Mouse (Mus musculus): ENCODE data around the gene Ldlrad2. TPM values are rescaled to one million over a fixed set of nuclear protein-coding genes. Genes with fewer than 3 reads are reported as not detected.

Ldlrad2 gene
- polyA plus RNA-seq, 1 experiment from 2014 or later, result not detected

DNA sequence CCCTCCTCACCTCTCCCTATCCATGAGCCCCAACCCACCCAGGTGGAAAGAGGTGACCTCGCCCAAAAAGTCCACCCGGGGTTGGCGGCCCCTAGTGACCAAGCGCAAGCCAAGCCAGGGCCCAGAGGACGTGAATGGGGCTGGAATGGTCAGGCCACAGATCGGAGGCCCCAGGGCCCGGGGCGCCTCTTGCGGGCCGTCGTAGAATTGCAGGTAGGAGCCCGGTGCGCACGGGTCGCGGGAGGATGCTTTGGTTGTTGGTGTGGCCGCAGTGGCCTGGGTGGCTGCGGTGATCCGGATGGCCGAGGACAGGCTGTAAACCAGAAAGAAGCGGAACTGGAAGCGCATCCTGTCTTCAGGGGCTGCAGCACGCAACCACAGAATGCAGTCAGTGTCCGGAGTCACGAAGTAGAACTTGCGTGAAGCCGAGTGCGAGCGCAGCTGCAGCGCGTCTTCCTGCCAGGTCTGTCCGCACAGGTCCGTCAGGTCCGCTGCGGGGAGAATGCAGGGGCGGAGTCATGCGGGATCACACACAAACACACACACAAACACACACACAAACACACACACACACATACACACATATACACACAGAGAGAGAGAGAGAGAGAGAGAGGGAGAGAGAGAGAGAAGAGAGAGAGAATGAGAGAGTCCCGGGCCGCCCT lies 3.9 kb upstream of the Ldlrad2 start:
- Histone ChIP-seq H3K27me3 (ENCODE audit: control insufficient read depth, insufficient read depth, low read length) (0 out of 2 replicates have a peak, but pooled peaks cover 5% of the 10 kb centered on the region), H3K4me3 (ENCODE audit: low read length) (peak overlapping the region; percentile 33)
- 4% methylated on average over 39 of the region's 39 CpGs for WGBS

DNA sequence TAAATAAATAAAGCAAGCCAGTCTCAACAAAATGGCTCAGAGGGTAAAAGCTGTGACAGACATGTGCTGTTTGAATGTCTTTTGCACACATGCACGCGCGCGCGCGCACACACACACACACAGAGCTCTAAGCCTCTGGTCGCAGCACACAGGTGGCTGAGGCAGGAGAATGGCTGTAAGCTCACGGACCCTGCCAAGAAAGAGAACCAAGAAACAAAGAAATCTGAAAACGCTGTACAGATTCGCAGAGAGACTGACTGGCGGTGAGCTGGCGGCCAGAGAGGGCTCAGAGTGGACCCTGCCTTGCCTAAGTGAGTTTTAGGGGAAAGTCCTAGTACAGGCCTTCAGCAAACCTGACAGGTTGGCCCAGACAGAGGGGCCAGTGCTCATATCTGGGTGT lies 3.1 kb upstream of the Ldlrad2 start:
- WGBS, result 95% methylated on average over 12 of the region's 12 CpGs

More for the DNA sequence above, 3.9 kb upstream of the Ldlrad2 start:
- Histone ChIP-seq H3K9me3 (ENCODE audit: control insufficient read depth, low read length) (no peaks in the 10 kb centered on the region), H3K27ac (ENCODE audit: low read depth, low read length) (no peak overlapping the region), H3K4me2 (replicated peaks; ENCODE audit: low read depth, low read length) (peak overlapping the region; percentile 64), H3K36me3 (ENCODE audit: control insufficient read depth, insufficient read depth, low read length) (no peaks in the 10 kb centered on the region), H3K9ac (ENCODE audit: low read depth, low read length) (peak overlapping the region; percentile 34; the same call in 1 of the 2 replicates), H3K4me1 (ENCODE audit: control insufficient read depth, insufficient read depth, low read length) (no peaks in the 10 kb centered on the region; the same call in 1 of the 2 replicates)
- ATAC-seq (ENCODE audit: low FRiP score, low TSS enrichment), result peak; percentile 77

DNA sequence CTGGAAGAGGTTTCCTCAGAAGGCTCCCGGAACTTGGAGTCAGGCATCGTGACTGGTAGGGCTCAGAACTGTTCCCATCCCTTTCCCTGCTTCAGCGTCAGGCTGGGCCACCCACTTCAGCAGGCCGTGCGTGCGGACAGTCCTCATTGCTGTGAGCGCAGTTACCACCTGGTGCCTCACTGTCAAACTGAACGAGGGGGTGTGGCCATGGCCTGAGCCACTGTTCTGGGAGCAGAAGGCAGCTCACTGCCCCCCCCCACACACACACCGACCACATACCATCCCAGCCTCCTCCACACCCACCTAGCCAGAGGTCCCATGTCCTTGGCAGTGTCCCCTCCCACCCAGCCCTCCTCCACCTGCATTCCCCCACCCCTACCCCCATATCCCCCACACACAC lies 4.5 kb downstream of the Ldlrad2 start:
- 52% methylated on average over 9 of the region's 9 CpGs for WGBS
- Histone ChIP-seq H3K4me1 (ENCODE audit: control insufficient read depth, insufficient read depth, low read length) (no peaks in the 10 kb centered on the region), H3K36me3 (ENCODE audit: control insufficient read depth, insufficient read depth, low read length) (peaks cover 49% of the 10 kb centered on the region), H3K4me3 (ENCODE audit: low read length) (no peak overlapping the region), H3K9me3 (ENCODE audit: control insufficient read depth, low read length) (no peaks in the 10 kb centered on the region), H3K9ac (ENCODE audit: low read depth, low read length) (no peak overlapping the region), H3K4me2 (replicated peaks; ENCODE audit: low read depth, low read length) (no peak overlapping the region), H3K27me3 (ENCODE audit: control insufficient read depth, insufficient read depth, low read length) (no peaks in the 10 kb centered on the region), H3K27ac (ENCODE audit: low read depth, low read length) (no peak overlapping the region)
- ATAC-seq (ENCODE audit: low FRiP score, low TSS enrichment), result peak; percentile 36; the same call in 1 of the 2 replicates

More for the DNA sequence above, 3.1 kb upstream of the Ldlrad2 start:
- no peak overlapping the region for H3K9ac ChIP-seq (ENCODE audit: low read depth, low read length)
- H3K4me1 ChIP-seq (ENCODE audit: control insufficient read depth, insufficient read depth, low read length), result no peaks in the 10 kb centered on the region; the same call in 1 of the 2 replicates
- no peaks in the 10 kb centered on the region for H3K9me3 ChIP-seq (ENCODE audit: control insufficient read depth, low read length)
- H3K27ac ChIP-seq (ENCODE audit: low read depth, low read length), result no peak overlapping the region
- ATAC-seq (ENCODE audit: low FRiP score, low TSS enrichment), result no peak
- no peaks in the 10 kb centered on the region for H3K36me3 ChIP-seq (ENCODE audit: control insufficient read depth, insufficient read depth, low read length)
- no peak overlapping the region for H3K4me3 ChIP-seq (ENCODE audit: low read length)
- 0 out of 2 replicates have a peak, but pooled peaks cover 5% of the 10 kb centered on the region for H3K27me3 ChIP-seq (ENCODE audit: control insufficient read depth, insufficient read depth, low read length)
- H3K4me2 ChIP-seq (replicated peaks; ENCODE audit: low read depth, low read length), result no peak overlapping the region

DNA sequence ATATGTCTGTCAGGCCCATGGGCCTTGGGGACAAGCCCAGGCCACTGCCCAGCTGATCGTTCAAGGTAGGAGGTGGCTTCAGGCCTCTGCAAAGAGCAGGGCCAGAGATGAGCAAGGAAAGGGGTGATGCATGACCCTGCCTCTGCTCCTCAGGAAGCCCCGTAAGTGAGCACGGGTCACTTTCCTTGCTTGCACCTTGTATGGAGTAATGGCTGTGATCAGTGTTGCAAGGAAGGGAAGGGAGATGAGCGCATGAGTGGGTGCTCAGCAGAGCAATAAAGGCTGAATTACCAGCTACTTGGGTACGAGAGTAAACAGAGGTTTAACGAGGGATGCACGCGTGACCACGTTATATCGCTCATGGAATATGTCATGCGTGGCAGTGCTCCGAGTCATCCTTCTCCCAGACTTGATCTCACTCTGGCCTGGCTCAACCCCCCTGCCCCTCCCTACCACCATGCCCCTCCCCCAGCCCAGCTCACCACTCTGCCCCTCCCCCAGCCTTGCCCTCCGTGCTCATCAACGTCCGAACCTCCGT lies 17.6 kb downstream of the Ldlrad2 start:
- Histone ChIP-seq H3K27ac (ENCODE audit: low read depth, low read length) (no peak overlapping the region), H3K9ac (ENCODE audit: low read depth, low read length) (no peak overlapping the region), H3K4me2 (replicated peaks; ENCODE audit: low read depth, low read length) (no peak overlapping the region), H3K4me1 (ENCODE audit: control insufficient read depth, insufficient read depth, low read length) (0 out of 2 replicates have a peak, but pooled peaks cover 5% of the 10 kb centered on the region), H3K4me3 (ENCODE audit: low read length) (no peak overlapping the region), H3K36me3 (ENCODE audit: control insufficient read depth, insufficient read depth, low read length) (peaks cover 83% of the 10 kb centered on the region), H3K27me3 (ENCODE audit: control insufficient read depth, insufficient read depth, low read length) (no peaks in the 10 kb centered on the region), H3K9me3 (ENCODE audit: control insufficient read depth, low read length) (no peaks in the 10 kb centered on the region)
- WGBS, result 47% methylated on average over 16 of the region's 16 CpGs
- ATAC-seq (ENCODE audit: low FRiP score, low TSS enrichment), result peak; percentile 85

DNA sequence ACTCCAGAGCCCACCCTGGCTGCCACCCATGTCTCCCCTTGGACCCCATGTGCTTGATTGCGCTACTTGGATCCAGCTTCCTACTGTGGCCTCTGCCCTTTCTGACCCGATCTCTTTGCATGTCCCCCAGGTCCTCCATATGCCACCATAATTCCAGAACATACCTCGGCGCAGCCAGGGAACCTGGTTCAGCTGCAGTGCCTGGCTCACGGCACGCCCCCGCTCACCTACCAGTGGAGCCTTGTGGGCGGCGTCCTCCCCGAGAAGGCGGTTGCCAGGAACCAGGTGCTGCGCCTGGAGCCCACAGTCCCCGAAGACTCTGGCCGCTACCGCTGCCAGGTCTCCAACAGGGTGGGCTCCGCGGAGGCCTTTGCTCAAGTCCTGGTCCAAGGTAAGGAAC lies 20.9 kb downstream of the Ldlrad2 start:
- Histone ChIP-seq H3K27ac (ENCODE audit: low read depth, low read length) (no peak overlapping the region), H3K9ac (ENCODE audit: low read depth, low read length) (no peak overlapping the region), H3K4me1 (ENCODE audit: control insufficient read depth, insufficient read depth, low read length) (0 out of 2 replicates have a peak, but pooled peaks cover 5% of the 10 kb centered on the region), H3K27me3 (ENCODE audit: control insufficient read depth, insufficient read depth, low read length) (no peaks in the 10 kb centered on the region), H3K36me3 (ENCODE audit: control insufficient read depth, insufficient read depth, low read length) (peaks cover 96% of the 10 kb centered on the region), H3K4me2 (replicated peaks; ENCODE audit: low read depth, low read length) (no peak overlapping the region), H3K9me3 (ENCODE audit: control insufficient read depth, low read length) (no peaks in the 10 kb centered on the region), H3K4me3 (ENCODE audit: low read length) (no peak overlapping the region)
- 94% methylated on average over 17 of the region's 17 CpGs for WGBS
- no peak for ATAC-seq (ENCODE audit: low FRiP score, low TSS enrichment)

DNA sequence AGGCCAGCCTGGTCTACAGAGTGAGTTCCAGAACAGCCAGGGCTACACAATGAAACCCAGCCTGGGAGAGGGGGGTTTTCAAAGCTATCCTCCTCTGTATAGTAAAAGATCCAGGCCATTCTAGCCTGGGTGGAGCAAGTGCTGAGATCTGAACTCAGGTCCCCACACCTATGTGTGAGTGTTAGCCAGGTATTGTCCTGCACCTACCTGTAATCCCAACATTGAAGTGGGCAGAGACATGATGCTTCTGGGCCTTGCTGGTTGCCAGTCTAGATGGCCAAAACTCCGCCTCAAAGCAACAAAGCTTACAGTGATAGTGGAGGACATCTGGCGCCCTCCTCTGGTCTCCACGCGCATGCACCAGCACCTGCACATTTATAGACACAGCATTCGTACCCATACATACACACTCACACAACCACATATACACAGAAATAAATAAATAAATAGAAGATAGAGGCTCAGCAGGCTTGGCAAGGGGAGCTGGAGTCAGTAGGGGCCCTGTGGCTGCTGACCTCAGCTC lies 28.3 kb downstream of the Ldlrad2 start:
- Histone ChIP-seq H3K27me3 (ENCODE audit: control insufficient read depth, insufficient read depth, low read length) (no peaks in the 10 kb centered on the region), H3K4me1 (ENCODE audit: control insufficient read depth, insufficient read depth, low read length) (no peaks in the 10 kb centered on the region), H3K9me3 (ENCODE audit: control insufficient read depth, low read length) (no peaks in the 10 kb centered on the region), H3K36me3 (ENCODE audit: control insufficient read depth, insufficient read depth, low read length) (peaks cover 99% of the 10 kb centered on the region), H3K4me2 (replicated peaks; ENCODE audit: low read depth, low read length) (no peak overlapping the region), H3K9ac (ENCODE audit: low read depth, low read length) (no peak overlapping the region), H3K27ac (ENCODE audit: low read depth, low read length) (no peak overlapping the region), H3K4me3 (ENCODE audit: low read length) (no peak overlapping the region)
- WGBS, result 73% methylated on average over 5 of the region's 5 CpGs
- no peak for ATAC-seq (ENCODE audit: low FRiP score, low TSS enrichment)

DNA sequence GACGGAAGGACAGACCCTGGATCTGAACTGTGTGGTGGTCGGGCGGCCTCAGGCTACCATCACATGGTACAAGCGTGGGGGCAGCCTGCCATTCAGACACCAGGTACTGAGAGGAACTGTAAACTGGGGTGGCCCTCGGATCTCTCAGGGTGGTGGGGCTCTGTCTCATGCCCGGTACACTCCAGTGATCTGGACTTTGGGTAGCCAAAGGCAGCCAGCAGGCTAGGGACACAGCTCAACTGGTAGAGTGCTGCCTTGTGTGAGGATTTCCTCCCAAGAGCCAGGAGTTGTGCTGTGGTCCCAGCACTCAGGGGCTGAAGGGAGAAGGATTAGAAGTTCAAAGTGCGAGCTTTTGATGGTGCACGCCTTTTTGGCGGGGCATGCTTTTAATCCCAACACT lies 28.8 kb downstream of the Ldlrad2 start:
- Histone ChIP-seq H3K9me3 (ENCODE audit: control insufficient read depth, low read length) (no peaks in the 10 kb centered on the region), H3K4me1 (ENCODE audit: control insufficient read depth, insufficient read depth, low read length) (no peaks in the 10 kb centered on the region), H3K4me2 (replicated peaks; ENCODE audit: low read depth, low read length) (no peak overlapping the region), H3K27me3 (ENCODE audit: control insufficient read depth, insufficient read depth, low read length) (no peaks in the 10 kb centered on the region), H3K4me3 (ENCODE audit: low read length) (no peak overlapping the region), H3K9ac (ENCODE audit: low read depth, low read length) (no peak overlapping the region), H3K36me3 (ENCODE audit: control insufficient read depth, insufficient read depth, low read length) (peaks cover 99% of the 10 kb centered on the region), H3K27ac (ENCODE audit: low read depth, low read length) (no peak overlapping the region)
- no peak for ATAC-seq (ENCODE audit: low FRiP score, low TSS enrichment)
- 97% methylated on average over 9 of the region's 9 CpGs for WGBS

DNA sequence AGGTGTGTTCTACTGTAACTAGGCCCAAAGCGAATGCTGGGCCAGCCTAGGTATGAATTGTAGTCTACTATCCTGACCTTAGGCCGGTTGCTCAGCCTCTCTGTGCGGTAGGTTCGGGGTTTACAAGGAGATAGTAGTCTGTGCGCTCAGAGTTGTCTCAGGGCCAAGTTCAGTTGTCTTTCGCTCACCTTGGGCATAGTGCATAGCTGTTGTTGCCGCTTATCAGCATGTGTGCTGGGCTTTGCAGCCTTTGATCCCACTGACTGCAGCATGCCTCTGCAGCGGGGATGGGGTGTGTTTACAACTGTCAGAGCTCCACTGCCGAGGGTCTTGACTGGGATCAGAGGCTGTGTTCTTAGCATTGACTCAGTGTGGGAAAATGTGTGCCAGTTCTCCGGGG lies 31.4 kb downstream of the Ldlrad2 start:
- peaks cover 99% of the 10 kb centered on the region for H3K36me3 ChIP-seq (ENCODE audit: control insufficient read depth, insufficient read depth, low read length)
- H3K27me3 ChIP-seq (ENCODE audit: control insufficient read depth, insufficient read depth, low read length), result no peaks in the 10 kb centered on the region
- H3K4me3 ChIP-seq (ENCODE audit: low read length), result no peak overlapping the region
- WGBS, result 88% methylated on average over 10 of the region's 10 CpGs
- no peak overlapping the region for H3K9ac ChIP-seq (ENCODE audit: low read depth, low read length)
- no peaks in the 10 kb centered on the region for H3K4me1 ChIP-seq (ENCODE audit: control insufficient read depth, insufficient read depth, low read length)
- H3K27ac ChIP-seq (ENCODE audit: low read depth, low read length), result no peak overlapping the region
- ATAC-seq (ENCODE audit: low FRiP score, low TSS enrichment), result no peak
- H3K4me2 ChIP-seq (replicated peaks; ENCODE audit: low read depth, low read length), result no peak overlapping the region
- H3K9me3 ChIP-seq (ENCODE audit: control insufficient read depth, low read length), result no peaks in the 10 kb centered on the region

DNA sequence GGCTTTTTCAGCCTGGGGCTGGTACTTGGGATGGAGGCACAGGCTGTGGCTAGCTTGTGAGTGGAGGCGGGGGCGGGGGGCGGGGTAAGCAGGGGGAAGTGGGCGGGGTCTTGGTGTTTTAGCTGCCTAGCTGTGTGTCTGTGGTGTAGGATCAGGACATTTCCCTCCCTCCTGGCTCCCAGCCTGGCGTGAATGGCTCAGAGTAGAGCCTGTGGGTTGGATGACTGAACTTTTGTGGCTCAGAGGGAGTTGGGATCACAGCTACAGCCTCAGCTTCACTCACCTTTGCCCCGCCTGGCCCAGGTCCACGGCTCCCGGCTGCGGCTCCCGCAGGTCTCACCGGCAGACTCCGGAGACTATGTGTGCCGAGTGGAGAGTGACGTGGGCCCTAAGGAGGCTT lies 34.0 kb downstream of the Ldlrad2 start:
- no peak overlapping the region for H3K27ac ChIP-seq (ENCODE audit: low read depth, low read length)
- no peak overlapping the region for H3K4me2 ChIP-seq (replicated peaks; ENCODE audit: low read depth, low read length)
- no peak overlapping the region for H3K9ac ChIP-seq (ENCODE audit: low read depth, low read length)
- peaks cover 98% of the 10 kb centered on the region for H3K36me3 ChIP-seq (ENCODE audit: control insufficient read depth, insufficient read depth, low read length)
- H3K9me3 ChIP-seq (ENCODE audit: control insufficient read depth, low read length), result no peaks in the 10 kb centered on the region
- 72% methylated on average over 14 of the region's 14 CpGs for WGBS
- H3K4me3 ChIP-seq (ENCODE audit: low read length), result no peak overlapping the region
- H3K4me1 ChIP-seq (ENCODE audit: control insufficient read depth, insufficient read depth, low read length), result no peaks in the 10 kb centered on the region
- no peaks in the 10 kb centered on the region for H3K27me3 ChIP-seq (ENCODE audit: control insufficient read depth, insufficient read depth, low read length)
- ATAC-seq (ENCODE audit: low FRiP score, low TSS enrichment), result no peak
